Mouse (Mus musculus) stomach, postnatal 0 days (tissue): ENCODE measurements around the gene Med4.

ENCODE experiments used
- CTCF ChIP-seq: IDR thresholded peaks from 2 replicates; pipeline ENCODE4 v1.5.1; 2016; ENCODE audit warnings: antibody characterized with exemption, low read depth, mild to moderate bottlenecking, moderate library complexity
- EP300 ChIP-seq: optimal IDR thresholded peaks from 2 replicates; pipeline ENCODE3; 2016; ENCODE audit warnings: antibody characterized with exemption

GRCm38 (mm10) chr14:73475506-73475905, 34.3 kb upstream of the Med4 start:
- TF ChIP-seq CTCF (no peak), EP300 (no peak)
